Mouse (Mus musculus) kidney, adult 10 weeks (tissue): Measurements from ENCODE around the gene Gm10663. TPM values are rescaled to one million over a fixed set of nuclear protein-coding genes. Genes with fewer than 3 reads are reported as not detected.

Source experiments
- polyA plus RNA-seq: library from polyadenylated mRNA; stranded (reverse); fragments of 350-450 nt; fragmentation: Illumina TruSeq; extraction: RNeasy Lipid Tissue Mini Kit (QIAGEN cat#74804); gene quantifications from one replicate; pipeline ENCODE4 v1.2.3, GENCODE M21; 2014; ENCODE audit warnings: low read depth, low replicate concordance

Gene Gm10663
- polyA plus RNA-seq = not detected

GRCm38 (mm10) chr8:65074733-65075132 lies at the start of gene Gm10663:
TSS of gene Gm10663 (plus strand) at chr8:65075033.

GRCm38 (mm10) chr8:65037117-65037533 lies 37.7 kb upstream of the Gm10663 start, which contains the start of gene Apela:
TSS of gene Apela (minus strand) at chr8:65037336.

Other genes with a start within 250 kb of the Gm10663 start
- 33.9 TPM for gene Klhl2, start 225.0 kb upstream of the Gm10663 start, polyA plus RNA-seq
- 29.6 TPM for gene Tmem192, start 127.8 kb upstream of the Gm10663 start, polyA plus RNA-seq
- 0.57 TPM for gene Trim75, start 87.2 kb upstream of the Gm10663 start, polyA plus RNA-seq
- 5.3 TPM for gene Trim61, start 56.5 kb upstream of the Gm10663 start, polyA plus RNA-seq
- gene Trim60, start 56.4 kb upstream of the Gm10663 start, polyA plus RNA-seq = 1.2 TPM
- gene Apela, start 37.7 kb upstream of the Gm10663 start, polyA plus RNA-seq = 488 TPM
- 0.69 TPM for gene BC030870, start 54.5 kb downstream of the Gm10663 start, polyA plus RNA-seq